Mouse (Mus musculus): ENCODE data around the gene Msantd3. TPM values are rescaled to one million over a fixed set of nuclear protein-coding genes. Genes with fewer than 3 reads are reported as not detected.

The Msantd3 gene
- polyA plus RNA-seq, 1 experiment from 2014 or later, result 26.7 TPM

GRCm38 (mm10) chr4:48590862-48591261 lies 51.1 kb downstream of the Msantd3 start:
- 54% methylated on average over 7 of the region's 7 CpGs for WGBS
- no peaks in the 10 kb centered on the region for H3K27me3 ChIP-seq (ENCODE audit: control insufficient read depth, insufficient read depth, low read length)
- no peak overlapping the region for H3K4me3 ChIP-seq (ENCODE audit: control insufficient read depth in 1 of 2, insufficient read depth in 1 of 2, low read depth in 1 of 2, low read length in 2 of 2)
- no peaks in the 10 kb centered on the region for H3K36me3 ChIP-seq (ENCODE audit: control insufficient read depth, insufficient read depth, low read length)
- peaks cover 4 to 9% of the 10 kb centered on the region in 2 experiments; a peak in 2 of 4 replicates for H3K4me1 ChIP-seq (ENCODE audit: control insufficient read depth in 2 of 2, insufficient read depth in 2 of 2, low read length in 2 of 2)
- peaks cover 3% of the 10 kb centered on the region; the same call in 1 of the 2 replicates for H3K9me3 ChIP-seq (ENCODE audit: control insufficient read depth, low read length)
- H3K4me2 ChIP-seq (ENCODE audit: low read length), result no peak overlapping the region
- no peak overlapping the region for H3K9ac ChIP-seq (ENCODE audit: low read length)
- no peak for ATAC-seq (ENCODE audit: insufficient number of reproducible peaks, insufficient read depth, low FRiP score, low read depth)
- H3K27ac ChIP-seq (replicated peaks in 1 of 2; ENCODE audit: control insufficient read depth in 1 of 2, insufficient read depth in 1 of 2, low read depth in 2 of 2, low read length in 2 of 2), result no peak overlapping the region

- Histone ChIP-seq H3K9me3 (ENCODE audit: control insufficient read depth, low read length) (peaks cover 3% of the 10 kb centered on the region; the same call in 1 of the 2 replicates), H3K27me3 (ENCODE audit: control insufficient read depth, insufficient read depth, low read length) (no peaks in the 10 kb centered on the region), H3K4me3 (ENCODE audit: control insufficient read depth in 1 of 2, insufficient read depth in 1 of 2, low read depth in 1 of 2, low read length in 2 of 2) (no peak overlapping the region), H3K4me2 (ENCODE audit: low read length) (no peak overlapping the region), H3K9ac (ENCODE audit: low read length) (no peak overlapping the region), H3K36me3 (ENCODE audit: control insufficient read depth, insufficient read depth, low read length) (no peaks in the 10 kb centered on the region), H3K27ac (replicated peaks in 1 of 2; ENCODE audit: control insufficient read depth in 1 of 2, insufficient read depth in 1 of 2, low read depth in 2 of 2, low read length in 2 of 2) (no peak overlapping the region), H3K4me1 (ENCODE audit: control insufficient read depth in 2 of 2, insufficient read depth in 2 of 2, low read length in 2 of 2) (peaks cover 3 to 9% of the 10 kb centered on the region in 2 experiments; a peak in 2 of 4 replicates)
- no peak for ATAC-seq (ENCODE audit: insufficient number of reproducible peaks, insufficient read depth, low FRiP score, low read depth)
- whole genome bisulfite sequencing, result 88% methylated on average over 3 of the region's 3 CpGs
These were observed 51.7 kb downstream of the Msantd3 start for GRCm38 (mm10) chr4:48591390-48591789.

GRCm38 (mm10) chr4:48592328-48592727 lies 52.6 kb downstream of the Msantd3 start:
- ATAC-seq (ENCODE audit: insufficient number of reproducible peaks, insufficient read depth, low FRiP score, low read depth), result no peak
- H3K9ac ChIP-seq (ENCODE audit: low read length), result no peak overlapping the region
- H3K4me2 ChIP-seq (ENCODE audit: low read length), result no peak overlapping the region
- 40% methylated on average over 5 of the region's 5 CpGs for WGBS
- no peaks in the 10 kb centered on the region for H3K36me3 ChIP-seq (ENCODE audit: control insufficient read depth, insufficient read depth, low read length)
- H3K9me3 ChIP-seq (ENCODE audit: control insufficient read depth, low read length), result peaks cover 3% of the 10 kb centered on the region; the same call in 1 of the 2 replicates
- no peaks in the 10 kb centered on the region for H3K27me3 ChIP-seq (ENCODE audit: control insufficient read depth, insufficient read depth, low read length)
- H3K4me1 ChIP-seq (ENCODE audit: control insufficient read depth in 2 of 2, insufficient read depth in 2 of 2, low read length in 2 of 2), result peaks cover 0 to 10% of the 10 kb centered on the region in 2 experiments; a peak in 1 of 4 replicates
- no peak overlapping the region for H3K4me3 ChIP-seq (ENCODE audit: control insufficient read depth in 1 of 2, insufficient read depth in 1 of 2, low read depth in 1 of 2, low read length in 2 of 2)
- H3K27ac ChIP-seq (replicated peaks in 1 of 2; ENCODE audit: control insufficient read depth in 1 of 2, insufficient read depth in 1 of 2, low read depth in 2 of 2, low read length in 2 of 2), result no peak overlapping the region

GRCm38 (mm10) chr4:48592844-48593243 lies 53.1 kb downstream of the Msantd3 start:
- 90% methylated on average over 7 of the region's 7 CpGs for WGBS
- no peaks in the 10 kb centered on the region for H3K9me3 ChIP-seq (ENCODE audit: control insufficient read depth, low read length)
- no peak for ATAC-seq (ENCODE audit: insufficient number of reproducible peaks, insufficient read depth, low FRiP score, low read depth)

GRCm38 (mm10) chr4:48596111-48596510 lies 56.4 kb downstream of the Msantd3 start:
- Histone ChIP-seq H3K4me1 (ENCODE audit: control insufficient read depth in 2 of 2, insufficient read depth in 2 of 2, low read length in 2 of 2) (peaks cover 0 to 7% of the 10 kb centered on the region in 2 experiments; a peak in 1 of 4 replicates), H3K9me3 (ENCODE audit: control insufficient read depth, low read length) (no peaks in the 10 kb centered on the region), H3K9ac (ENCODE audit: low read length) (no peak overlapping the region), H3K36me3 (ENCODE audit: control insufficient read depth, insufficient read depth, low read length) (no peaks in the 10 kb centered on the region), H3K4me3 (ENCODE audit: control insufficient read depth in 1 of 2, insufficient read depth in 1 of 2, low read depth in 1 of 2, low read length in 2 of 2) (no peak overlapping the region), H3K27ac (replicated peaks in 1 of 2; ENCODE audit: control insufficient read depth in 1 of 2, insufficient read depth in 1 of 2, low read depth in 2 of 2, low read length in 2 of 2) (no peak overlapping the region), H3K27me3 (ENCODE audit: control insufficient read depth, insufficient read depth, low read length) (no peaks in the 10 kb centered on the region), H3K4me2 (ENCODE audit: low read length) (no peak overlapping the region)
- ATAC-seq (ENCODE audit: insufficient number of reproducible peaks, insufficient read depth, low FRiP score, low read depth), result no peak
- 89% methylated on average over 7 of the region's 7 CpGs for WGBS

More at GRCm38 (mm10) chr4:48592844-48593243, 53.1 kb downstream of the Msantd3 start:
- Histone ChIP-seq H3K4me3 (ENCODE audit: control insufficient read depth in 1 of 2, insufficient read depth in 1 of 2, low read depth in 1 of 2, low read length in 2 of 2) (no peak overlapping the region), H3K4me2 (ENCODE audit: low read length) (no peak overlapping the region), H3K27me3 (ENCODE audit: control insufficient read depth, insufficient read depth, low read length) (no peaks in the 10 kb centered on the region), H3K27ac (replicated peaks in 1 of 2; ENCODE audit: control insufficient read depth in 1 of 2, insufficient read depth in 1 of 2, low read depth in 2 of 2, low read length in 2 of 2) (no peak overlapping the region), H3K9ac (ENCODE audit: low read length) (no peak overlapping the region), H3K36me3 (ENCODE audit: control insufficient read depth, insufficient read depth, low read length) (no peaks in the 10 kb centered on the region), H3K4me1 (ENCODE audit: control insufficient read depth in 2 of 2, insufficient read depth in 2 of 2, low read length in 2 of 2) (peaks cover 0 to 10% of the 10 kb centered on the region in 2 experiments; a peak in 1 of 4 replicates)

GRCm38 (mm10) chr4:48605650-48606049 lies 65.9 kb downstream of the Msantd3 start:
- H3K9ac ChIP-seq (ENCODE audit: low read length), result no peak overlapping the region
- H3K27me3 ChIP-seq (ENCODE audit: control insufficient read depth, insufficient read depth, low read length), result no peaks in the 10 kb centered on the region
- peaks cover 25% of the 10 kb centered on the region; the same call in 1 of the 2 replicates for H3K36me3 ChIP-seq (ENCODE audit: control insufficient read depth, insufficient read depth, low read length)
- no peak overlapping the region for H3K4me2 ChIP-seq (ENCODE audit: low read length)
- 84% methylated on average over 3 of the region's 3 CpGs for WGBS
- peaks cover 0 to 6% of the 10 kb centered on the region in 2 experiments; a peak in 2 of 4 replicates for H3K4me1 ChIP-seq (ENCODE audit: control insufficient read depth in 2 of 2, insufficient read depth in 2 of 2, low read length in 2 of 2)
- no peak for ATAC-seq (ENCODE audit: insufficient number of reproducible peaks, insufficient read depth, low FRiP score, low read depth)
- H3K4me3 ChIP-seq (ENCODE audit: control insufficient read depth in 1 of 2, insufficient read depth in 1 of 2, low read depth in 1 of 2, low read length in 2 of 2), result no peak overlapping the region
- H3K9me3 ChIP-seq (ENCODE audit: control insufficient read depth, low read length), result no peaks in the 10 kb centered on the region
- H3K27ac ChIP-seq (replicated peaks in 1 of 2; ENCODE audit: control insufficient read depth in 1 of 2, insufficient read depth in 1 of 2, low read depth in 2 of 2, low read length in 2 of 2), result no peak overlapping the region

- no peak overlapping the region for H3K4me3 ChIP-seq (ENCODE audit: control insufficient read depth in 1 of 2, insufficient read depth in 1 of 2, low read depth in 1 of 2, low read length in 2 of 2)
- no peak overlapping the region for H3K9ac ChIP-seq (ENCODE audit: low read length)
- no peak for ATAC-seq (ENCODE audit: insufficient number of reproducible peaks, insufficient read depth, low FRiP score, low read depth)
- H3K9me3 ChIP-seq (ENCODE audit: control insufficient read depth, low read length), result no peaks in the 10 kb centered on the region
- 73% methylated on average over 9 of the region's 9 CpGs for WGBS
- H3K27me3 ChIP-seq (ENCODE audit: control insufficient read depth, insufficient read depth, low read length), result no peaks in the 10 kb centered on the region
- H3K4me2 ChIP-seq (ENCODE audit: low read length), result no peak overlapping the region
- H3K36me3 ChIP-seq (ENCODE audit: control insufficient read depth, insufficient read depth, low read length), result peaks cover 30% of the 10 kb centered on the region; the same call in 1 of the 2 replicates
- peaks cover 0 to 6% of the 10 kb centered on the region in 2 experiments; a peak in 2 of 4 replicates for H3K4me1 ChIP-seq (ENCODE audit: control insufficient read depth in 2 of 2, insufficient read depth in 2 of 2, low read length in 2 of 2)
- no peak overlapping the region for H3K27ac ChIP-seq (replicated peaks in 1 of 2; ENCODE audit: control insufficient read depth in 1 of 2, insufficient read depth in 1 of 2, low read depth in 2 of 2, low read length in 2 of 2)
These were observed 69.8 kb downstream of the Msantd3 start for GRCm38 (mm10) chr4:48609485-48609884.

- WGBS, result 68% methylated on average over 6 of the region's 6 CpGs
- no peak overlapping the region for H3K9ac ChIP-seq (ENCODE audit: low read length)
- H3K4me3 ChIP-seq (ENCODE audit: control insufficient read depth in 1 of 2, insufficient read depth in 1 of 2, low read depth in 1 of 2, low read length in 2 of 2), result no peak overlapping the region
- peaks cover 0 to 6% of the 10 kb centered on the region in 2 experiments; a peak in 2 of 4 replicates for H3K4me1 ChIP-seq (ENCODE audit: control insufficient read depth in 2 of 2, insufficient read depth in 2 of 2, low read length in 2 of 2)
- no peak for ATAC-seq (ENCODE audit: insufficient number of reproducible peaks, insufficient read depth, low FRiP score, low read depth)
- H3K27ac ChIP-seq (replicated peaks in 1 of 2; ENCODE audit: control insufficient read depth in 1 of 2, insufficient read depth in 1 of 2, low read depth in 2 of 2, low read length in 2 of 2), result no peak overlapping the region
- no peak overlapping the region for H3K4me2 ChIP-seq (ENCODE audit: low read length)
- no peaks in the 10 kb centered on the region for H3K9me3 ChIP-seq (ENCODE audit: control insufficient read depth, low read length)
- H3K36me3 ChIP-seq (ENCODE audit: control insufficient read depth, insufficient read depth, low read length), result peaks cover 29% of the 10 kb centered on the region; the same call in 1 of the 2 replicates
- no peaks in the 10 kb centered on the region for H3K27me3 ChIP-seq (ENCODE audit: control insufficient read depth, insufficient read depth, low read length)
These were observed 70.5 kb downstream of the Msantd3 start for GRCm38 (mm10) chr4:48610251-48610650.
